Mouse (Mus musculus) brain, embryonic 14.5 days (tissue): Measurements from ENCODE around the gene Polr3g.

ENCODE experiments used
- CTCF ChIP-seq: fragments of 200-500 bp; IDR thresholded peaks from 2 replicates; pipeline ENCODE4 v1.5.1; 2012; ENCODE audit warnings: inconsistent platforms, mild to moderate bottlenecking, moderate library complexity, borderline replicate concordance; ENCODE audit not compliant: insufficient read depth, insufficient read length; ENCODE audit errors: extremely low read depth
- POLR2A ChIP-seq: fragments of 200-500 bp; IDR thresholded peaks from 2 replicates; pipeline ENCODE4 v1.6.1; 2012; ENCODE audit warnings: mild to moderate bottlenecking, inconsistent platforms, borderline replicate concordance; ENCODE audit not compliant: poor library complexity, insufficient read depth, insufficient read length, severe bottlenecking; ENCODE audit errors: extremely low read depth

DNA sequence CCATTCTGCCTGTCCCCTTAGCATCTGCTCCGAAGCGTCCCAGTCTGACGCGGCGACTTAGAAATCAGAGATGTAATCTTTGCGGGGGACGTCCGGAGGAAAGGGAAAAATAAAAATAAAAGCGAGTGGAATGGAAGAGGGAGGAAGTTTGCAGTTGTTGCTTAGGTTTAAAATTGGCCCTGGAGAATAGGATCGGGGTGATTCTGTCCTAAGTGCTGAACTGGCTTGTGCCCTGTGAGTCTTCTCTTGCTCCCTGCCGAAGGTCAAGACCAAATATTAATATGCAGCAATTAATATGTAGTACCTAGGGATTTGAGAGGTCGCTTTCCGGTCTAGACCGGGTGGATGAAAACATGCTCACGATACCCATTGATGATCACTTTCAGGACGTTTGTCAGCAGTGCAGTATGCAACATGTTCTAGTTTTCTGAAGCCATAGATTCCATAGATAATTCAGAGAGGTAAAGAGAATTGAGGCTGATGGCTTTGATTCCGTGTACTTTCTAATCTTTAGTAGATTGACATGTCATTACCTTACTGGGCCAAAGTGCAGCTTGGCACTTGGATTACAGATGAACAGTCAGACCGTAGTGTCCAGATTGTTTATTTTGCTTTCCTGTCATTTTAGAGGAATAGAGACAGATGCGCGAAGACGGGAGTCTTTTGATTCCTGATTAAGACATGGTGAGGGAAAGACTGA lies 52.6 kb downstream of the Polr3g start:
- TF ChIP-seq CTCF: no peak
- TF ChIP-seq POLR2A: no peak
